Mouse (Mus musculus): ENCODE results near the gene Prelid3b.
A peak's percentile ranks its signal among the peaks of the same experiment; 100 is the strongest.

GRCm38 (mm10) chr2:174463789-174464523 lies 8.9 kb downstream of the Prelid3b start, which contains the start of gene Atp5e:
- TF ChIP-seq CTCF (IDR thresholded peaks at IDR 0.05; ENCODE audit: extremely low read depth, insufficient read length, insufficient replicate concordance, low read depth, low read length) (no peak), POLR2A (IDR thresholded peaks at IDR 0.05; ENCODE audit: low read depth, low read length) (0 out of 2 replicates have a peak, but pooled peaks have one; percentile 35)
